Mouse (Mus musculus): ENCODE measurements around the gene Bin2. TPM values are rescaled to one million over a fixed set of nuclear protein-coding genes. Genes with fewer than 3 reads are reported as not detected.

Bin2 gene
- total and polyA plus RNA-seq, 3 experiments, result 51.4 to 89.9 (median 64.8) TPM

DNA sequence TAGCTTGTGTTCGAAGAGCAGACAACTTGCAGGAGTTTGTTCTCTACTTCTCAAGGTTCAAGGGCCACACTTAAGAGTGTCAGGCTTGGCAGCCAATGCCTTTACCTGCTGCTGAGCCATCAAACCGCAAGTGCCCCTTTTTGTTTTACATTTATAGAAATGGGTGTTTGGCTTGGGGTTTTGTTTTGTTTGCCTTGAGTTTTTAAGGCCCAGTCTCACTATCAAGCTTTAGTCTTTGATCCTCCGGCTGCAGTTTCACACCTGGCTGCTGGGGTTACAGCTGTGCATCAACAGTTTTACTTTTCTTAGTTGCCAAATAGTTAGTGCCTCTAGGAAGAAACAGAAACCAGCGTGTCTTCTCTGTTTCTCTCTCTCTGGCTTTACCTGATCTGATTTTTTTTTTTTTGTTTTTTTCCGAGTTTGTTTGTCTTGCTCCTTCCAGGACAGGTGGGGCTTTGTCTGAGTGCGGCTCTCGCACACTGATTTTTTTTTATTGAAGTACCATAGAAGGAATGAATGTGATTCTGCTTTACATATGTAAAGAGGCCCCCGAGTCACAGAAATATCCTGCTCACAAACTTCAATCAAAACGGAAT lies 71.0 kb downstream of the Bin2 start:
- Histone ChIP-seq H3K36me3 (replicated peaks in 1 of 2; ENCODE audit: control insufficient read depth in 1 of 2, insufficient read depth in 1 of 2, low read length in 1 of 2) (no peaks in the 10 kb centered on the region), H3K27ac (ENCODE audit: insufficient read depth, low read depth) (no peak overlapping the region), H3K4me1 (ENCODE audit: control insufficient read depth in 1 of 2, insufficient read depth in 2 of 2) (peaks cover 14 to 42% of the 10 kb centered on the region in 2 experiments), H3K4me3 (replicated peaks in 1 of 3; ENCODE audit: low read depth in 2 of 3, low read length in 2 of 3, poor library complexity in 1 of 3) (peak overlapping the region; percentile 63 to 90 (median 64)), H3K27me3 (replicated peaks) (peaks cover 18% of the 10 kb centered on the region), H3K9me3 (replicated peaks; ENCODE audit: low read length) (no peaks in the 10 kb centered on the region), H3K4me2 (ENCODE audit: insufficient read depth, low read depth, poor library complexity, severe bottlenecking) (peak overlapping the region; percentile 77), H3K9ac (ENCODE audit: insufficient read depth, low read depth) (peak overlapping the region; percentile 95; the same call in 1 of the 2 replicates), H3K79me2 (replicated peaks; ENCODE audit: control insufficient read depth, extremely low read depth, insufficient read depth, poor library complexity, severe bottlenecking) (no peaks in the 10 kb centered on the region)
- dilution Hi-C loops (cut with MboI; ENCODE audit: extremely low pct_ligation_motif_present, extremely low pct_unique_long_range_greater_than_20kb, low sequenced_read_pairs), result no loop called here
- in situ Hi-C loops (cut with MboI; ENCODE audit: low pct_ligation_motif_present, low pct_unique_long_range_greater_than_20kb, low sequenced_read_pairs), result no loop called here
- peak; percentile 14 for DNase-seq (ENCODE audit: extremely low read depth)
- TF ChIP-seq SIN3A (IDR thresholded peaks at IDR 0.05; ENCODE audit: low read length) (peak; percentile 41; the same call in 1 of the 2 replicates), ZKSCAN1 (IDR thresholded peaks at IDR 0.05; ENCODE audit: borderline replicate concordance, low read depth, low read length) (no peak), BHLHE40 (IDR thresholded peaks at IDR 0.05; ENCODE audit: low read depth, low read length) (no peak), ZNF384 (IDR thresholded peaks at IDR 0.05; ENCODE audit: low read depth, low read length) (peak; percentile 68), JUND (conservative IDR thresholded peaks at IDR 0.05; ENCODE audit: low read depth, low read length) (no peak), CHD1 (IDR thresholded peaks at IDR 0.05; ENCODE audit: low read depth, low read length) (no peak), EP300 (IDR thresholded peaks at IDR 0.05; ENCODE audit: low read length) (0 out of 2 replicates have a peak, but pooled peaks have one; percentile 19), POLR2AphosphoS2 (IDR thresholded peaks at IDR 0.05; ENCODE audit: low read depth, low read length) (no peak)

DNA sequence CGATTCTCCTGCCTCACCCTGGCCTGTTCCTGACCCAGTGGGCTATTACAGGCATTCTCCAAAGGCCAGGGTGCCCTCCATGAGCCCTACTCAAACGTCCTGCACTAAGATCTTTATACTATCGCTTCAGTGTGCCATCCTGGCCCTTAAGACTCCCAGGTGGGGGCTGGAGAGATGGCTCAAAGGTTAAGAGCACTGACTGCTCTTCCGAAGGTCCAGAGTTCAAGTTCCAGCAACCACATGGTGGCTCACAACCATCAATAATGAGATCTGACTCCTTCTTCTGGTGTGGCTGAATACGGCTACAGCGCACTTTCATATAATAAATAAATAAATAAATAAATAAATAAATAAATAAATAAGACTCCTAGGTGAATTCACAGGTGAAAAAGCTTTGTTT lies 76.5 kb downstream of the Bin2 start:
- H3K79me2 ChIP-seq (replicated peaks; ENCODE audit: control insufficient read depth, extremely low read depth, insufficient read depth, poor library complexity, severe bottlenecking), result no peaks in the 10 kb centered on the region
- no peaks in the 10 kb centered on the region for H3K9me3 ChIP-seq (replicated peaks; ENCODE audit: low read length)
- DNase-seq (ENCODE audit: extremely low read depth), result no peak
- H3K27ac ChIP-seq (ENCODE audit: insufficient read depth, low read depth), result no peak overlapping the region
- no peak overlapping the region for H3K4me2 ChIP-seq (ENCODE audit: insufficient read depth, low read depth, poor library complexity, severe bottlenecking)
- no peak overlapping the region for H3K9ac ChIP-seq (ENCODE audit: insufficient read depth, low read depth)
- no peak overlapping the region for H3K4me3 ChIP-seq (replicated peaks in 1 of 3; ENCODE audit: low read depth in 2 of 3, low read length in 2 of 3, poor library complexity in 1 of 3)
- no peak for TF ChIP-seq HCFC1 (IDR thresholded peaks at IDR 0.05; ENCODE audit: low read depth, low read length)
- in situ Hi-C loops (cut with MboI; ENCODE audit: low pct_ligation_motif_present, low pct_unique_long_range_greater_than_20kb, low sequenced_read_pairs), result no loop called here
- peaks cover 3 to 12% of the 10 kb centered on the region in 2 experiments; a peak in 1 of 4 replicates for H3K4me1 ChIP-seq (ENCODE audit: control insufficient read depth in 1 of 2, insufficient read depth in 2 of 2)
- H3K36me3 ChIP-seq (replicated peaks in 1 of 2; ENCODE audit: control insufficient read depth in 1 of 2, insufficient read depth in 1 of 2, low read length in 1 of 2), result peaks cover under 1 to 5% of the 10 kb centered on the region in 2 experiments
- H3K27me3 ChIP-seq (replicated peaks), result no peaks in the 10 kb centered on the region
- dilution Hi-C loops (cut with MboI; ENCODE audit: extremely low pct_ligation_motif_present, extremely low pct_unique_long_range_greater_than_20kb, low sequenced_read_pairs), result no loop called here

Other genes with a start within 250 kb of the Bin2 start
- not detected in 2 replicates for gene Gm5475, start 247.4 kb downstream of the Bin2 start, total RNA-seq (2012; rRNA removed)
- gene Gm5475, start 247.4 kb downstream of the Bin2 start, total RNA-seq (2014; rRNA removed), result not detected in 2 replicates
- not detected in 2 replicates for gene Gm5475, start 247.4 kb downstream of the Bin2 start, polyA plus RNA-seq (2012; ENCODE audit: insufficient read length, low read depth)
- gene Slc11a2, start 244.5 kb downstream of the Bin2 start, total RNA-seq (2012; rRNA removed), result 8.9 and 13.2 TPM in 2 replicates
- 11.7 and 13.0 TPM in 2 replicates for gene Slc11a2, start 244.5 kb downstream of the Bin2 start, total RNA-seq (2014; rRNA removed)
- 18.6 and 19.1 TPM in 2 replicates for gene Slc11a2, start 244.5 kb downstream of the Bin2 start, polyA plus RNA-seq (2012; ENCODE audit: insufficient read length, low read depth)
- 30.3 and 39.0 TPM in 2 replicates for gene Letmd1, start 200.5 kb downstream of the Bin2 start, total RNA-seq (2012; rRNA removed)
- 28.5 and 31.4 TPM in 2 replicates for gene Letmd1, start 200.5 kb downstream of the Bin2 start, total RNA-seq (2014; rRNA removed)
- gene Letmd1, start 200.5 kb downstream of the Bin2 start, polyA plus RNA-seq (2012; ENCODE audit: insufficient read length, low read depth), result 44.0 and 51.3 TPM in 2 replicates
- 3.5 TPM in 2 replicates for gene Csrnp2, start 174.1 kb downstream of the Bin2 start, total RNA-seq (2012; rRNA removed)
- 2.3 and 2.4 TPM in 2 replicates for gene Csrnp2, start 174.1 kb downstream of the Bin2 start, total RNA-seq (2014; rRNA removed)
- 2.0 and 2.3 TPM in 2 replicates for gene Csrnp2, start 174.1 kb downstream of the Bin2 start, polyA plus RNA-seq (2012; ENCODE audit: insufficient read length, low read depth)
- gene Tfcp2, start 117.5 kb downstream of the Bin2 start, total RNA-seq (2012; rRNA removed), result 5.8 and 7.8 TPM in 2 replicates
- 6.3 and 6.8 TPM in 2 replicates for gene Tfcp2, start 117.5 kb downstream of the Bin2 start, total RNA-seq (2014; rRNA removed)
- gene Tfcp2, start 117.5 kb downstream of the Bin2 start, polyA plus RNA-seq (2012; ENCODE audit: insufficient read length, low read depth), result 5.3 and 5.9 TPM in 2 replicates
- 3.5 and 7.4 TPM in 2 replicates for gene Pou6f1, start 69.6 kb downstream of the Bin2 start, total RNA-seq (2012; rRNA removed)
- 0.97 and 1.7 TPM in 2 replicates for gene Pou6f1, start 69.6 kb downstream of the Bin2 start, total RNA-seq (2014; rRNA removed)
- 6.3 and 9.1 TPM in 2 replicates for gene Pou6f1, start 69.6 kb downstream of the Bin2 start, polyA plus RNA-seq (2012; ENCODE audit: insufficient read length, low read depth)
- 56.0 and 63.8 TPM in 2 replicates for gene Dazap2, start 54.2 kb downstream of the Bin2 start, total RNA-seq (2012; rRNA removed)
- gene Dazap2, start 54.2 kb downstream of the Bin2 start, total RNA-seq (2014; rRNA removed), result 139 and 159 TPM in 2 replicates
- gene Dazap2, start 54.2 kb downstream of the Bin2 start, polyA plus RNA-seq (2012; ENCODE audit: insufficient read length, low read depth), result 160 and 213 TPM in 2 replicates
- 4.9 and 7.0 TPM in 2 replicates for gene Smagp, start 32.6 kb downstream of the Bin2 start, total RNA-seq (2012; rRNA removed)
- 0.55 and 1.3 TPM in 2 replicates for gene Smagp, start 32.6 kb downstream of the Bin2 start, total RNA-seq (2014; rRNA removed)
- gene Smagp, start 32.6 kb downstream of the Bin2 start, polyA plus RNA-seq (2012; ENCODE audit: insufficient read length, low read depth), result 3.2 and 4.8 TPM in 2 replicates
- 4.8 and 5.1 TPM in 2 replicates for gene Cela1, start 18.4 kb upstream of the Bin2 start, total RNA-seq (2012; rRNA removed)
- gene Cela1, start 18.4 kb upstream of the Bin2 start, total RNA-seq (2014; rRNA removed), result 1.3 and 1.8 TPM in 2 replicates
- 3.3 TPM in 2 replicates for gene Cela1, start 18.4 kb upstream of the Bin2 start, polyA plus RNA-seq (2012; ENCODE audit: insufficient read length, low read depth)
- 4.4 and 5.0 TPM in 2 replicates for gene Galnt6, start 59.8 kb upstream of the Bin2 start, total RNA-seq (2012; rRNA removed)
- gene Galnt6, start 59.8 kb upstream of the Bin2 start, total RNA-seq (2014; rRNA removed), result 0.58 and 0.62 TPM in 2 replicates
- 2.0 TPM in 2 replicates for gene Galnt6, start 59.8 kb upstream of the Bin2 start, polyA plus RNA-seq (2012; ENCODE audit: insufficient read length, low read depth)
- gene Slc4a8, start 92.2 kb upstream of the Bin2 start, total RNA-seq (2012; rRNA removed), result 4.1 and 4.7 TPM in 2 replicates
- gene Slc4a8, start 92.2 kb upstream of the Bin2 start, total RNA-seq (2014; rRNA removed), result 5.1 and 7.0 TPM in 2 replicates
- gene Slc4a8, start 92.2 kb upstream of the Bin2 start, polyA plus RNA-seq (2012; ENCODE audit: insufficient read length, low read depth), result 7.2 and 9.6 TPM in 2 replicates
- gene Scn8a, start 200.3 kb upstream of the Bin2 start, total RNA-seq (2012; rRNA removed), result 0.04 and 0.13 TPM in 2 replicates
- gene Scn8a, start 200.3 kb upstream of the Bin2 start, total RNA-seq (2014; rRNA removed), result 0.09 and 0.15 TPM in 2 replicates
- 0.39 and 0.44 TPM in 2 replicates for gene Scn8a, start 200.3 kb upstream of the Bin2 start, polyA plus RNA-seq (2012; ENCODE audit: insufficient read length, low read depth)

All from CH12.LX (cell line).